Mouse (Mus musculus): ENCODE data around the gene Ogfod1.

The Ogfod1 gene

GRCm38 (mm10) chr8:94076461-94077192 lies 39.6 kb downstream of the Ogfod1 start:
- no peak for DNase-seq

- DNase-seq: no peak
Observed at GRCm38 (mm10) chr8:94087964-94088363, 51.0 kb downstream of the Ogfod1 start.

DNA sequence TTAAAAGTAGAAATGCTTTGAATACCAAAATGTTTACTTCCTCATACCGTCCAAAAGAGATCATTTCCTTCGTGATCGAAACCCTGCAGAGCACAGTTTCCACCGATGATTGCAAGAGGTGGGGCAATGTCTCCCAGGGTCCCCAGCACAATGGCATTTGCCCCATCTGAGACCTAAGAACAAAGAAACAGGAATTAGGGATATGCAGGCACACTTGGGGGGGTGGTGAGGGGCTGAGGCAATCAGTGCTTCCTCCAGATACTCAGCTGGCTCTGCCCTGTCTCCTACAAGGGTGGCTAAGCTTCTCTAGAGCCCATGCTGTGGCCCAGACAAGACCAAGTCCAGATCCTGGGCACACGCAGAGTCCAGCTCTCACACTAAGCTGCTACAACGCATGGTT lies 52.7 kb downstream of the Ogfod1 start:
- no peak for DNase-seq

DNA sequence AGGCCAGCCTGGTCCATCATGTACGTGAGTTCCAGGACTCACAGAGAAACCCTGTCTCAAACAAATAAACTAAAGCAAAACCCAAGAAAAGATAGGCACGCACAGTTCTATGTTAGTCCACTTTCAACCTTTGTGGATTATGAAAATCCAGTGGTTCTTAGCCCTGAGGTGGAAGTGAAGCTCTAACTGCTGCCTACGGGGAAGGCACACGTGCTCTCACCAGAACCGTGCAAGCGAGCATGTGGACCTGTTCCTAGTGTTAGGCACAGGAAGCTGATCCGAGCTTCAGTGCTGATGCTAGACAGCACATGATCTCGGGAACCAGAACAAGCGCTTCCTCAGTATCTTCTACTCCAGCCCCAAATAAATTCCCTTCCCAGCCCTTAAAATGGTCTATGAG lies 55.9 kb downstream of the Ogfod1 start:
- no peak for DNase-seq

- no peak for DNase-seq
Observed at GRCm38 (mm10) chr8:94094281-94094680, 57.3 kb downstream of the Ogfod1 start.

- peak; percentile 100 for DNase-seq
Observed at GRCm38 (mm10) chr8:94098081-94098974, 61.3 kb downstream of the Ogfod1 start, which contains the start of gene Bbs2. Bbs2 (minus strand) TSS chr8:94098928.

- DNase-seq: no peak
Observed at GRCm38 (mm10) chr8:94098996-94099395, 62.0 kb downstream of the Ogfod1 start.

- peak; percentile 66 for DNase-seq
Observed at GRCm38 (mm10) chr8:94104146-94104545, 67.1 kb downstream of the Ogfod1 start.

GRCm38 (mm10) chr8:94107871-94108270 lies 70.9 kb downstream of the Ogfod1 start:
- DNase-seq: peak; percentile 45

GRCm38 (mm10) chr8:94109396-94109795 lies 72.4 kb downstream of the Ogfod1 start:
- no peak for DNase-seq

DNA sequence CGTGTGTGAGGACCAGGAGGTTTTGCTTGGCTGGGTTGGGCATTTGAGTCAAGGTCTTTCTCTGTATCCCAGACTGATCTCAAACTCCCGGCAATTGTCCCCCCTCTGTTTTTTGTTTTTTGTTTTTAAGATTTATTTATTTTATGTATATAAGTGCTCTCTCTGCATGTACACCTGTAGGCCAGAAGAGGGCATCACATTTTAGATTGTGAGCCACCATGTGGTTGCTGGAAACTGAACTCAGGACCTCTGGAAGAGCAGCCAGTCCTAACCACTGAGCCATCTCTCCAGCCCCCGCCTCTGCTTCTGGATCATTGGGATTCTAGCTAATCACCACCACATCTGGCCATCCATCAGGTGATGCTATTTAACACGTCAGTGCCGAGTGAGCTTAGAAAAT lies 72.8 kb downstream of the Ogfod1 start:
- DNase-seq: no peak

GRCm38 (mm10) chr8:94110526-94111177 lies 73.7 kb downstream of the Ogfod1 start:
- no peak for DNase-seq

DNA sequence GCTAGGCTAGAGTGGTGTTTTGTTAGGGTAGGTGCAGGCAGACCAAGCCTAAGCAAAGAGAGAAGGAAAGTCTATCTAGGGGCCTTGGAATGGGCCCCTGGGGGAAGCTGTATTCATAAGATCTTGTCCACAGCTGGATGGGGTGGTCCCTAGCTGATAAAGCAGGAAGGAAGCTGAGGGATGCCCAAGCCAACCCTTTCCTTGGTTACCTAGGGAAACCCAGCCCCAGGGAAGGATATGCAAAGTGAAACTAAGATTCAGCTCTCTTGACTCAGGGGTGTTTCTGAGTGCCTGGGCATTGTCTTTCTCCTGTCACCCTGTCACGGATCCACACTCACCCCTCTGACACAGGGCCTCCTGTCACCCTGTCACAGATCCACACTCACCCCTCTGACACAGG lies 76.4 kb downstream of the Ogfod1 start:
- no peak for DNase-seq

DNA sequence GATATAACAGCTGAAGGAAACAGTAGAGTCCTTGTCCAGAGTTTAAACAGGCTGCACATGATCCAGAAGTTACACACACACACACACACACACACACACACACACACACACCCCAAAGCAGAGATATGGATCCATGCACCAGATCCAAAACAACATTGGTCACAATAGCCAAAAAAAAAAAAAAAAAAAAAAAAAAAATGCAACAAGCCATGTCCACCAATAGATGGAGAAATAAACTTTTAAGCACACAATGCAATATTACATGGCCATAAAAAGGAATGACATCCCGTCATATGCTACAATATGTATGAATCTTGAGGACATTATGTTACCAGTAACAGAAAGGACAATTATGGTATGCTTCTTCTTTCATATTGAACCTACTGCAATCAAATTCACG lies 77.0 kb downstream of the Ogfod1 start:
- no peak for DNase-seq

All from lung, postnatal 10 days (tissue).